Mouse (Mus musculus) G1E (cell line): ENCODE measurements around the gene Gstm3. TPM values are rescaled to one million over a fixed set of nuclear protein-coding genes. Genes with fewer than 3 reads are reported as not detected.
"Not testable (repeated sequence)": the region's sequence is repeated elsewhere in the genome, so short reads cannot be mapped to it uniquely, and the experiment has no call there.

Experiments
- ATAC-seq: 2 replicates; pipeline ENCODE4 v1.8.0; 2016; ENCODE audit warnings: mild to moderate bottlenecking; ENCODE audit not compliant: insufficient number of reproducible peaks, poor library complexity, low FRiP score, severe bottlenecking; ENCODE audit errors: extremely low read depth
- DNase-seq: peaks from one replicate; pipeline ENCODE4 v3.0.0; 2012; ENCODE audit warnings: low spot score
- H3K27me3 ChIP-seq: 2 replicates; pipeline ENCODE4 v1.6.1; 2012; ENCODE audit warnings: mild to moderate bottlenecking, low read length, inconsistent platforms; ENCODE audit not compliant: insufficient read depth
- H3K36me3 ChIP-seq: replicated peaks from 2 replicates; pipeline ENCODE3; 2012; ENCODE audit warnings: mild to moderate bottlenecking, inconsistent platforms
- H3K4me1 ChIP-seq: 2 replicates; pipeline ENCODE4 v1.6.1; 2012; ENCODE audit warnings: low read depth, low read length, inconsistent platforms, mixed read lengths; ENCODE audit not compliant: insufficient read depth
- H3K4me3 ChIP-seq: 2 replicates; pipeline ENCODE4 v1.5.1; 2012; ENCODE audit warnings: low read depth, mild to moderate bottlenecking, inconsistent platforms, low read length, moderate library complexity, mixed read lengths
- H3K9me3 ChIP-seq: replicated peaks from 2 replicates; pipeline ENCODE4 v1.6.1; 2012; ENCODE audit warnings: inconsistent platforms
- CTCF ChIP-seq: IDR thresholded peaks from 2 replicates; pipeline ENCODE4 v1.5.1; 2012; ENCODE audit warnings: low read depth, low read length, inconsistent platforms, mixed read lengths
- GATA1 ChIP-seq: IDR thresholded peaks from 2 replicates; pipeline ENCODE4 v1.6.1; 2012; ENCODE audit warnings: borderline replicate concordance, low read length, inconsistent platforms, mixed read lengths
- GATA2 ChIP-seq: IDR thresholded peaks from 2 replicates; pipeline ENCODE4 v1.6.1; 2012; ENCODE audit warnings: low read depth, low read length, inconsistent platforms, borderline replicate concordance
- POLR2AphosphoS5 ChIP-seq: IDR thresholded peaks from 2 replicates; pipeline ENCODE4 v1.6.1; 2012; ENCODE audit warnings: low read depth, low read length, inconsistent platforms; ENCODE audit not compliant: insufficient replicate concordance
- TAL1 ChIP-seq: conservative IDR thresholded peaks from 2 replicates; pipeline ENCODE4 v1.6.1; 2012; ENCODE audit warnings: low read depth, low read length, inconsistent platforms, mixed read lengths
- polyA plus RNA-seq: library from polyadenylated mRNA; stranded (reverse); fragments of >175 nt; gene quantifications from 2 replicates; pipeline ENCODE4 v1.2.3, GENCODE M21; 2012
- total RNA-seq, 2 experiments: library from RNA; stranded (forward) in 1 of 2; stranded (reverse) in 1 of 2; fragments of 200-1000 nt in 1 of 2; fragments of >200 nt in 1 of 2; fragmentation: Nextera tagmentation in 1 of 2; gene quantifications; 2 replicates each; pipeline ENCODE4 v1.2.3; 2014 to 2017

Gstm3 gene
- total and polyA plus RNA-seq, 3 experiments = not detected

DNA sequence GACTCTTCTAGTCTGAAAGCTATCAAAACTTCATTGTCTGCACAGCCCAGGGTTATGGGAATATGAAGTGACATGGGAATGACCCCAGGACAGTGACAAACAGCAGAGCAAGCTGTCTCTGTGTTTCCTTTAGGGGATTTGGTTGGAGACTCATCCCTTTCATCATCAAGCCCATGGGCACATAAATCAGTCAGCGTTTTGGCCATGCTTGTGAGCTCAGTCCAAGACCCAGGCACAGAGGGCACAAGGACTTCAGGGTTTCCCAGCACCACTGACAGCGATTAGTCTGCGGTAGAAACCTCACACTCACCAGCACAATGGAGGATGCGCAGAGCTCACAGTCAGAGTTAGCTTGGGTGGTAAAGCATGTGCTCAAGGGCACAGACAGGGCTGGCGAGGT, 15.2 kb downstream of the Gstm3 start:
- DNase-seq = no peak
- Histone ChIP-seq H3K4me1 (no peaks in the 10 kb centered on the region), H3K9me3 (no peaks in the 10 kb centered on the region), H3K27me3 (peaks cover 18% of the 10 kb centered on the region), H3K36me3 (no peaks in the 10 kb centered on the region), H3K4me3 (no peak overlapping the region)
- TF ChIP-seq CTCF (no peak), GATA2 (no peak), GATA1 (no peak), POLR2AphosphoS5 (no peak), TAL1 (no peak)
- ATAC-seq = no peak

DNA sequence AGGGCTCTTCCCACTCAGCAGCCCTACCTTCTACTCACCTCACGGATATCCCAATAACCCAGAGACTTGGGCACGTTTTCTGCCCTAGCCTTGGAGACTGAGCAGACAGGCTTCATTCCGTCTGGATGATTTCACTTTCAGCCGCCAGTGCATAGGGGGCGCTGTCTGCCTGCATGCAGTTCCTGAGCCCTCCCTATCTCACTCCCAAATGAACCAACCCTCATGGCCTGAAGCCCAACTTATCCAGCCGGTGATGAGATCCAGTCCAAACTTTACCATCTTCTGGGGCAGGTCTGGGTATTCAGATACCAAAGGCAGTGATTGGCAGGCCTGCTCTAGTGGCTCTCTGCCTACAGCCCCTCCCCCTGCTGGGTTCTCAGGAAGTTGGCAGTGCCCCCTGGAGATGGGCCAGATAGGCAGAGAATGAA, 15.7 kb downstream of the Gstm3 start:
- Histone ChIP-seq H3K27me3 (peaks cover 16% of the 10 kb centered on the region), H3K9me3 (no peaks in the 10 kb centered on the region), H3K36me3 (no peaks in the 10 kb centered on the region), H3K4me1 (no peaks in the 10 kb centered on the region), H3K4me3 (no peak overlapping the region)
- ATAC-seq = no peak
- peak; percentile 9 for DNase-seq
- TF ChIP-seq CTCF (no peak; the same call in 1 of the 2 replicates), TAL1 (no peak), GATA1 (no peak)

DNA sequence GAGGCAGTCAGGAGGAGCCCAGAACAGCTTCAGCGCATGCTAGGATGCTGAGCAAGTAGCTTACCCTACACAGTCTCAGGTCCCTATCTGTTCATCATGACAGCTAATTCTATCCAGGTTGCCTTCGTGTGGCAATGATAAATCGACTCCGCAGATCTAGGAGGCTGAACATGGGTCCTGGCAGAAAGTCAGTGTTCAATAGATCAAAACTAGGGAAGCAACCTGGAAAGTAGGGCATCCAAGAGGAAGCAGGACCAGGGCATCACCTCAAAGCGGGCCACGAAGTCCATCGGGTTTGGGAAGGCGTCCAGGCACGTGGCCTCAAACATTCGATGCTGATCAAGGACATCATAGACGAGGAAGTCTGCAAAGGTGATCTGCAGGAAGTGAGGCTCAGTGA, 18.6 kb downstream of the Gstm3 start:
- H3K4me1 ChIP-seq = no peaks in the 10 kb centered on the region
- H3K4me3 ChIP-seq = no peak overlapping the region
- no peaks in the 10 kb centered on the region for H3K36me3 ChIP-seq
- DNase-seq (no peak), ATAC-seq (no peak)
- TF ChIP-seq CTCF = no peak
- no peak for TF ChIP-seq POLR2AphosphoS5
- no peak for TF ChIP-seq GATA2
- no peak for TF ChIP-seq GATA1
- TF ChIP-seq TAL1 = no peak
- peaks cover 15% of the 10 kb centered on the region; the same call in 1 of the 2 replicates for H3K27me3 ChIP-seq
- no peaks in the 10 kb centered on the region for H3K9me3 ChIP-seq

DNA sequence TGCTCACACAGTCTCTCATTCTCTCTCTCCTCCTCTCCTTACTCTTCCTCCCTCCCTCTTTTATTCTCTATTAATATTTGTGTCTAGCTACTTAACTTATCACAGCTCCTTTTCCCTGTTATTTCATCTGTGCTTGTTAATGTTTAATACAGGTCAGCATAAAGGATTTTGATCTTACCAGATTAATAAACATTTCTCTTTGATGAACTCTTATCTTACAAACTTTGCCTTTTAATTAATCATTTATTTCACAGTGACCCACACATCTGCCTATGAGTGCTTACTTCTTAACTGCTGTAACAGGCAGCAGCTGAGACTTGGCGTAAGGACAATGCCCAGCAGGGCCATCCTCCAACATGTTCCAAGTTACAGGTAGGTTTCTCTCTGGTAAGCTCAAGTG, 19.6 kb downstream of the Gstm3 start:
- not testable (repeated sequence) for H3K9me3 ChIP-seq, DNase-seq, H3K36me3 ChIP-seq, H3K4me1 ChIP-seq, H3K4me3 ChIP-seq, ATAC-seq
- peaks cover 15% of the 10 kb centered on the region; the same call in 1 of the 2 replicates for H3K27me3 ChIP-seq

DNA sequence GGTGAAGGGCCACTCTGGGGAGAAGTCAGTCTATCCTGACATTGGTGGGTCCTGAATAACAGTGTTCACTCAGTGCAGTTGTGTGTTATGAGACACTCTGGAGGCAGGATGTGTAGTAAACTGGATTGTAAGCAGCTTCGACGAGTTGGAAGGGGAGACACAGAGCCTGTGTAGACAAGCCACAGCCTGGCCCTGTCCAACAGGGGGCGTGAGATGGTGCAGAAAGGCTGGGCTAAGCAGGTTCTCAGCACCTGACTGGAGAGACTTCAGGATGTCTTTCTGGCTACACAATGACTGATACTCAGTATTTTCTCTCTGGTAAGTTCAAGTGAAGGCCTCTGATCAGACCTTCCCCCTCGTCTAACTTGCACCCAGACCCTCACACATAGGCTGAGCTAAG, 23.4 kb downstream of the Gstm3 start:
- ATAC-seq (no peak), DNase-seq (no peak)
- Histone ChIP-seq H3K27me3 (peaks cover 7% of the 10 kb centered on the region; the same call in 1 of the 2 replicates), H3K4me3 (no peak overlapping the region), H3K4me1 (no peaks in the 10 kb centered on the region), H3K36me3 (no peaks in the 10 kb centered on the region), H3K9me3 (no peaks in the 10 kb centered on the region)
- TF ChIP-seq GATA2 (no peak), POLR2AphosphoS5 (no peak), TAL1 (no peak), CTCF (no peak), GATA1 (no peak)

DNA sequence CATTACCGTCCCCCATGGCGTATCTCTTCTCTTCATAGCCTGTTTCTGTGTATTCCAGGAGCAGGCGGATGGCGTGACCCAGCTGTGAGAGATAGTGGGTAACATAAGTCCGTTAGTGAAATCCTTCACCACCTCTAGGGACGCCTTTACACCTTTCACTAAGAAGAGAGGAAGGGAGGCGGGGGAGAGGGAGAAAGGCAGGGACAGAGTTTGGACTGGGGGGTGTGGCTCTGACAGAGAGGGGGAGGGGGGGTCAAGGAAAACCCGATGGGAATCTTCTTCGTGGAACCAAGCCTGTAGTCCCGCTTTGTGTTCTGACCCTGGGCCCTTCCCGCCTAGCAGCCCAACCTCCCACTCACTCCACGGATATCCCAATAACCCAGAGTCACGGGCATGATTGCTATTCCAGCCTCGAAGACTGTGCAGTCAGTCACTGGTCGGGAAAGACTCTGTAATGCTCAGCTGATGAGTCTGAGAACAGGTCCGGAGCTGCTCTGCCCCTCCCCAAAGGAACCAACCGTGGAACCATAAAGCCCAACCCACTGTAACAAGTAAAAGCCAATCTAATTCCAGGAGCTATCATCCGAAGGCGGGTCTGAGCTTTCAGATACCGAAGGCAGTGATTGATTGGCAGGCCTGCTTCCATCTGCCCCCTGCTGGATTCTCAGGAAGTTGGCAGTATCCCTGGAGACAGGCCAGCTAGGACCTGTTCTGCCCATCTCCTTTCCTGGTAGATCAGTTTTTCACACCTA, 25.7 kb downstream of the Gstm3 start, which contains the start of gene Gstm6:
Gene Gstm6, minus strand, starts transcription at position 511 of the 752 bp plus-strand sequence.
- no peaks in the 10 kb centered on the region for H3K9me3 ChIP-seq
- no peaks in the 10 kb centered on the region for H3K36me3 ChIP-seq
- ATAC-seq (no peak), DNase-seq (no peak)
- peaks cover 2% of the 10 kb centered on the region; the same call in 1 of the 2 replicates for H3K4me1 ChIP-seq
- no peak within 1 kb of the TSS for H3K4me3 ChIP-seq
- H3K27me3 ChIP-seq = peaks cover 4% of the 10 kb centered on the region; the same call in 1 of the 2 replicates
- TF ChIP-seq POLR2AphosphoS5 = no peak
- no peak for TF ChIP-seq TAL1
- no peak for TF ChIP-seq GATA1
- no peak for TF ChIP-seq CTCF
- TF ChIP-seq GATA2 = no peak

DNA sequence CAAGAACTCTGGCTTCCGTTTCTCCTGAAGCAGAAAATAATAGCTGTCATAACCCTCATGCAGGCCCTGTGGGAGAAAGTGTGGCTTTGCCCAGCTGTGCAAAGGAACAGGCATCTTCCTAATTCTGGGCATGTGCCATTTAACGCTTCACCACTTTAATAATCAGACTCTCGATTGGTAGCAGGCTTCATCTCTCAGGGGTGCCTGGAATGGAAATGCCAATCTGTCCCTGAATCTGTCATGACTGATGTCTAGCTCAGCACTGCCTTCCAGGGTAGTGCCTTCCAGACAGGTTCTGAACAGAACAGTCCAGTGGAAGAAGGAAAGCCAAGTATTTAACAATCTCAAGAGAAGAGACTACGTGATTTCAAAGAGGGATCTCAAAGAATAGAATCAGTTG, 27.8 kb downstream of the Gstm3 start:
- ATAC-seq (no peak), DNase-seq (no peak)
- H3K36me3 ChIP-seq = no peaks in the 10 kb centered on the region
- peaks cover 2% of the 10 kb centered on the region; the same call in 1 of the 2 replicates for H3K4me1 ChIP-seq
- no peak overlapping the region for H3K4me3 ChIP-seq
- no peak for TF ChIP-seq GATA2
- no peak for TF ChIP-seq POLR2AphosphoS5
- no peak for TF ChIP-seq GATA1
- TF ChIP-seq CTCF = no peak
- TF ChIP-seq TAL1 = no peak
- H3K9me3 ChIP-seq = no peaks in the 10 kb centered on the region
- no peaks in the 10 kb centered on the region for H3K27me3 ChIP-seq
